Mouse (Mus musculus): ENCODE results near the gene Tcf20. TPM values are rescaled to one million over a fixed set of nuclear protein-coding genes. Genes with fewer than 3 reads are reported as not detected.
"Not testable (repeated sequence)": the region's sequence is repeated elsewhere in the genome, so short reads cannot be mapped to it uniquely, and the experiment has no call there.

Gene Tcf20
- polyA plus RNA-seq, 1 experiment from 2014 or later, result 4.2 TPM

- Histone ChIP-seq H3K4me3 (no peak overlapping the region), H3K27me3 (no peaks in the 10 kb centered on the region), H3K27ac (no peak overlapping the region), H3K4me1 (replicated peaks) (no peaks in the 10 kb centered on the region), H3K9me3 (replicated peaks) (no peaks in the 10 kb centered on the region), H3K4me2 (no peak overlapping the region), H3K9ac (no peak overlapping the region), H3K36me3 (no peaks in the 10 kb centered on the region)
- no peak for ATAC-seq (replicated peaks; ENCODE audit: insufficient number of reproducible peaks, insufficient read depth, low FRiP score, low read depth)
- 64% methylated on average over 3 of the region's 3 CpGs for WGBS
Measured at GRCm38 (mm10) chr15:82795936-82796440, 191.7 kb downstream of the Tcf20 start.

GRCm38 (mm10) chr15:82794277-82794676 is 193.4 kb downstream of the Tcf20 start, which contains the start of gene Cyp2d26:
Gene Cyp2d26, minus strand, starts transcription at chr15:82794294.
- no peak for ATAC-seq (replicated peaks; ENCODE audit: insufficient number of reproducible peaks, insufficient read depth, low FRiP score, low read depth)
- Histone ChIP-seq H3K4me2 (no peak within 1 kb of the TSS), H3K4me3 (no peak within 1 kb of the TSS), H3K4me1 (replicated peaks) (no peaks in the 10 kb centered on the region), H3K9ac (no peak within 1 kb of the TSS), H3K9me3 (replicated peaks) (no peaks in the 10 kb centered on the region), H3K27ac (no peak within 1 kb of the TSS), H3K36me3 (no peaks in the 10 kb centered on the region), H3K27me3 (no peaks in the 10 kb centered on the region)
- 87% methylated on average over 5 of the region's 5 CpGs for WGBS

GRCm38 (mm10) chr15:82793868-82794267 is 193.8 kb downstream of the Tcf20 start:
- Histone ChIP-seq H3K9me3 (replicated peaks) (no peaks in the 10 kb centered on the region), H3K4me2 (no peak overlapping the region), H3K27me3 (no peaks in the 10 kb centered on the region), H3K4me1 (replicated peaks) (no peaks in the 10 kb centered on the region), H3K36me3 (no peaks in the 10 kb centered on the region), H3K27ac (no peak overlapping the region), H3K9ac (no peak overlapping the region), H3K4me3 (no peak overlapping the region)
- WGBS, result 75% methylated on average over 6 of the region's 6 CpGs
- ATAC-seq (replicated peaks; ENCODE audit: insufficient number of reproducible peaks, insufficient read depth, low FRiP score, low read depth), result no peak

- WGBS, result 78% methylated on average over 1 of the region's 1 CpGs
- H3K9me3 ChIP-seq (replicated peaks), result no peaks in the 10 kb centered on the region
Measured at GRCm38 (mm10) chr15:82793454-82793853, 194.2 kb downstream of the Tcf20 start.

GRCm38 (mm10) chr15:82792566-82792965 is 195.1 kb downstream of the Tcf20 start:
- Histone ChIP-seq H3K27ac (no peak overlapping the region), H3K4me3 (no peak overlapping the region), H3K4me2 (no peak overlapping the region), H3K9ac (no peak overlapping the region), H3K36me3 (no peaks in the 10 kb centered on the region), H3K27me3 (no peaks in the 10 kb centered on the region), H3K9me3 (replicated peaks) (no peaks in the 10 kb centered on the region), H3K4me1 (replicated peaks) (no peaks in the 10 kb centered on the region)
- 88% methylated on average over 11 of the region's 11 CpGs for WGBS
- ATAC-seq (replicated peaks; ENCODE audit: insufficient number of reproducible peaks, insufficient read depth, low FRiP score, low read depth), result no peak

More at GRCm38 (mm10) chr15:82793454-82793853, 194.2 kb downstream of the Tcf20 start:
- no peak for ATAC-seq (replicated peaks; ENCODE audit: insufficient number of reproducible peaks, insufficient read depth, low FRiP score, low read depth)
- no peaks in the 10 kb centered on the region for H3K4me1 ChIP-seq (replicated peaks)
- H3K4me3 ChIP-seq, result no peak overlapping the region
- H3K4me2 ChIP-seq, result no peak overlapping the region
- no peak overlapping the region for H3K9ac ChIP-seq
- no peaks in the 10 kb centered on the region for H3K27me3 ChIP-seq
- H3K36me3 ChIP-seq, result no peaks in the 10 kb centered on the region
- H3K27ac ChIP-seq, result no peak overlapping the region

- Histone ChIP-seq H3K4me3 (no peak overlapping the region), H3K36me3 (no peaks in the 10 kb centered on the region), H3K27me3 (no peaks in the 10 kb centered on the region), H3K4me2 (no peak overlapping the region), H3K9me3 (replicated peaks) (no peaks in the 10 kb centered on the region), H3K4me1 (replicated peaks) (no peaks in the 10 kb centered on the region), H3K27ac (no peak overlapping the region), H3K9ac (no peak overlapping the region)
- 74% methylated on average over 1 of the region's 1 CpGs for WGBS
- no peak for ATAC-seq (replicated peaks; ENCODE audit: insufficient number of reproducible peaks, insufficient read depth, low FRiP score, low read depth)
Measured at GRCm38 (mm10) chr15:82784581-82784980, 203.1 kb downstream of the Tcf20 start.

- no peaks in the 10 kb centered on the region for H3K9me3 ChIP-seq (replicated peaks)
- H3K27me3 ChIP-seq, result no peaks in the 10 kb centered on the region
- 69% methylated on average over 1 of the region's 1 CpGs for WGBS
- H3K4me2 ChIP-seq, result no peak overlapping the region
- no peak overlapping the region for H3K4me3 ChIP-seq
- H3K36me3 ChIP-seq, result no peaks in the 10 kb centered on the region
- no peak overlapping the region for H3K27ac ChIP-seq
- no peak overlapping the region for H3K9ac ChIP-seq
- no peak for ATAC-seq (replicated peaks; ENCODE audit: insufficient number of reproducible peaks, insufficient read depth, low FRiP score, low read depth)
- no peaks in the 10 kb centered on the region for H3K4me1 ChIP-seq (replicated peaks)
Measured at GRCm38 (mm10) chr15:82783800-82784199, 203.9 kb downstream of the Tcf20 start.

GRCm38 (mm10) chr15:82777856-82778255 is 209.8 kb downstream of the Tcf20 start:
- not testable (repeated sequence) for H3K4me3 ChIP-seq; H3K27me3 ChIP-seq; H3K36me3 ChIP-seq; H3K27ac ChIP-seq; H3K9me3 ChIP-seq (replicated peaks); H3K9ac ChIP-seq; ATAC-seq (replicated peaks; ENCODE audit: insufficient number of reproducible peaks, insufficient read depth, low FRiP score, low read depth); H3K4me2 ChIP-seq; H3K4me1 ChIP-seq (replicated peaks)
- WGBS, result 67% methylated on average over 5 of the region's 5 CpGs

GRCm38 (mm10) chr15:82765943-82766342 is 221.7 kb downstream of the Tcf20 start:
- no peaks in the 10 kb centered on the region for H3K36me3 ChIP-seq
- no peak overlapping the region for H3K4me3 ChIP-seq
- H3K27ac ChIP-seq, result no peak overlapping the region
- H3K9ac ChIP-seq, result no peak overlapping the region
- no peak for ATAC-seq (replicated peaks; ENCODE audit: insufficient number of reproducible peaks, insufficient read depth, low FRiP score, low read depth)
- no peaks in the 10 kb centered on the region for H3K9me3 ChIP-seq (replicated peaks)
- no peak overlapping the region for H3K4me2 ChIP-seq
- 71% methylated on average over 2 of the region's 2 CpGs for WGBS
- H3K27me3 ChIP-seq, result no peaks in the 10 kb centered on the region
- no peaks in the 10 kb centered on the region for H3K4me1 ChIP-seq (replicated peaks)

- ATAC-seq (replicated peaks; ENCODE audit: insufficient number of reproducible peaks, insufficient read depth, low FRiP score, low read depth), result no peak
- no peak overlapping the region for H3K4me3 ChIP-seq
Measured at GRCm38 (mm10) chr15:82764881-82765280, 222.8 kb downstream of the Tcf20 start.

GRCm38 (mm10) chr15:82763631-82764420 is 223.8 kb downstream of the Tcf20 start, which contains the start of gene Cyp2d40:
Gene Cyp2d40, minus strand, starts transcription at chr15:82764183.
- no peak within 1 kb of the TSS for H3K27ac ChIP-seq
- H3K9me3 ChIP-seq (replicated peaks), result no peaks in the 10 kb centered on the region
- H3K27me3 ChIP-seq, result no peaks in the 10 kb centered on the region
- no peak within 1 kb of the TSS for H3K9ac ChIP-seq
- H3K4me1 ChIP-seq (replicated peaks), result no peaks in the 10 kb centered on the region
- no peak for ATAC-seq (replicated peaks; ENCODE audit: insufficient number of reproducible peaks, insufficient read depth, low FRiP score, low read depth)
- H3K36me3 ChIP-seq, result no peaks in the 10 kb centered on the region
- H3K4me3 ChIP-seq, result no peak within 1 kb of the TSS
- WGBS, result 84% methylated on average over 9 of the region's 9 CpGs
- no peak within 1 kb of the TSS for H3K4me2 ChIP-seq

More at GRCm38 (mm10) chr15:82764881-82765280, 222.8 kb downstream of the Tcf20 start:
- Histone ChIP-seq H3K27ac (no peak overlapping the region), H3K4me1 (replicated peaks) (no peaks in the 10 kb centered on the region), H3K9me3 (replicated peaks) (no peaks in the 10 kb centered on the region), H3K9ac (no peak overlapping the region), H3K36me3 (no peaks in the 10 kb centered on the region), H3K4me2 (no peak overlapping the region), H3K27me3 (no peaks in the 10 kb centered on the region)
- WGBS, result 71% methylated on average over 6 of the region's 6 CpGs

Data from heart, embryonic 15.5 days (tissue).